Mouse (Mus musculus): ENCODE results near the gene Ipo13. TPM values are rescaled to one million over a fixed set of nuclear protein-coding genes. Genes with fewer than 3 reads are reported as not detected.

Ipo13 gene
- total and polyA plus RNA-seq, 3 experiments, result 7.4 to 46.5 (median 22.0) TPM

DNA sequence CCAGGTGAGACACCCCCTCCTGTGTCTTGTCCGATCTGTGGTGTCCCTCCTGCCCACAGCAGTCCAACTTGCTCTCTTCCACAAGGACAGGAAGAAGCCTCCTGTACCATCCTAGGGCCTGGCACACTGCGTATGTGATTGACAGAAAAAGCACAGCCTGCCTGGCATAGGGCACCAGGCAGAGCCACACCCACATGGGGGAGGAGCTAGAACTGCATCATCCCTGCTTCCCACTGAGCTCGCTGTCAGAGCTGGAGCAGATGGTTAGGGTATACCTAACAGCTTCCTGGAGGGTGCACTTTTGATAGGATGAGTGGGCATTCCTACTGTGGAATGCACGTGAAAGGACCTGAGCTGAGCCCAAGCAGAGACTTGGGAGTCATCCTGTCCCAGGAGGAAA, 52.0 kb downstream of the Ipo13 start:
- TF ChIP-seq MEF2A (IDR thresholded peaks at IDR 0.05; ENCODE audit: borderline replicate concordance, low read depth, low read length) (no peak), CHD2 (IDR thresholded peaks at IDR 0.05; ENCODE audit: low read length) (no peak), CHD1 (IDR thresholded peaks at IDR 0.05; ENCODE audit: low read depth, low read length) (no peak), MAZ (IDR thresholded peaks at IDR 0.05; ENCODE audit: low read depth, low read length) (no peak), EP300 (IDR thresholded peaks at IDR 0.05; ENCODE audit: low read length) (no peak), TCF12 (IDR thresholded peaks at IDR 0.05; ENCODE audit: low read depth, low read length) (no peak), USF1 (IDR thresholded peaks at IDR 0.05; ENCODE audit: low read depth, low read length) (no peak), ETS1 (conservative IDR thresholded peaks at IDR 0.05; ENCODE audit: low read depth, low read length) (no peak), POLR2AphosphoS2 (IDR thresholded peaks at IDR 0.05; ENCODE audit: low read depth, low read length) (no peak), JUN (IDR thresholded peaks at IDR 0.05; ENCODE audit: insufficient read depth, low read depth, low read length) (no peak), ZC3H11A (IDR thresholded peaks at IDR 0.05; ENCODE audit: low read depth, low read length) (no peak), ZMIZ1 (IDR thresholded peaks at IDR 0.05; ENCODE audit: low read depth, low read length) (no peak), SIN3A (IDR thresholded peaks at IDR 0.05; ENCODE audit: low read length) (no peak), PAX5 (IDR thresholded peaks at IDR 0.05; ENCODE audit: low read length) (no peak), USF2 (conservative IDR thresholded peaks at IDR 0.05; ENCODE audit: low read depth, low read length) (no peak), UBTF (IDR thresholded peaks at IDR 0.05; ENCODE audit: low read depth, low read length) (no peak), IRF4 (IDR thresholded peaks at IDR 0.05; ENCODE audit: low read depth, low read length) (no peak), HCFC1 (IDR thresholded peaks at IDR 0.05; ENCODE audit: low read depth, low read length) (no peak), KAT2A (IDR thresholded peaks at IDR 0.05; ENCODE audit: insufficient replicate concordance, low read length) (no peak), ELF1 (IDR thresholded peaks at IDR 0.05; ENCODE audit: low read depth, low read length) (no peak)
- dilution Hi-C loops (cut with MboI; ENCODE audit: extremely low pct_ligation_motif_present, extremely low pct_unique_long_range_greater_than_20kb, low sequenced_read_pairs) (no loop called here), in situ Hi-C loops (cut with MboI; ENCODE audit: low pct_ligation_motif_present, low pct_unique_long_range_greater_than_20kb, low sequenced_read_pairs) (no loop called here)
- Histone ChIP-seq H3K27me3 (replicated peaks) (no peaks in the 10 kb centered on the region), H3K4me3 (replicated peaks in 1 of 3; ENCODE audit: low read depth in 2 of 3, low read length in 2 of 3, poor library complexity in 1 of 3) (no peak overlapping the region), H3K9me3 (replicated peaks; ENCODE audit: low read length) (no peaks in the 10 kb centered on the region), H3K4me1 (ENCODE audit: control insufficient read depth in 1 of 2, insufficient read depth in 2 of 2) (peaks cover 14 to 22% of the 10 kb centered on the region in 2 experiments), H3K9ac (ENCODE audit: insufficient read depth, low read depth) (no peak overlapping the region), H3K36me3 (replicated peaks in 1 of 2; ENCODE audit: control insufficient read depth in 1 of 2, insufficient read depth in 1 of 2, low read length in 1 of 2) (peaks cover 63 to 96% of the 10 kb centered on the region in 2 experiments), H3K27ac (ENCODE audit: insufficient read depth, low read depth) (no peak overlapping the region), H3K79me2 (replicated peaks; ENCODE audit: control insufficient read depth, extremely low read depth, insufficient read depth, poor library complexity, severe bottlenecking) (no peaks in the 10 kb centered on the region), H3K4me2 (ENCODE audit: insufficient read depth, low read depth, poor library complexity, severe bottlenecking) (no peak overlapping the region)
- peak; percentile 43 for DNase-seq (ENCODE audit: extremely low read depth)

- dilution Hi-C loops (cut with MboI; ENCODE audit: extremely low pct_ligation_motif_present, extremely low pct_unique_long_range_greater_than_20kb, low sequenced_read_pairs), result no loop called here
- H3K27ac ChIP-seq (ENCODE audit: insufficient read depth, low read depth), result no peak overlapping the region
- H3K36me3 ChIP-seq (replicated peaks in 1 of 2; ENCODE audit: control insufficient read depth in 1 of 2, insufficient read depth in 1 of 2, low read length in 1 of 2), result peaks cover 65 to 95% of the 10 kb centered on the region in 2 experiments
- no peaks in the 10 kb centered on the region for H3K9me3 ChIP-seq (replicated peaks; ENCODE audit: low read length)
- DNase-seq (ENCODE audit: extremely low read depth), result no peak
- TF ChIP-seq IRF4 (IDR thresholded peaks at IDR 0.05; ENCODE audit: low read depth, low read length), result no peak
- TF ChIP-seq MAX (IDR thresholded peaks at IDR 0.05; ENCODE audit: low read length), result no peak
- TF ChIP-seq GABPA (IDR thresholded peaks at IDR 0.05; ENCODE audit: insufficient replicate concordance, low read depth, low read length), result no peak
- TF ChIP-seq POLR2AphosphoS2 (IDR thresholded peaks at IDR 0.05; ENCODE audit: low read depth, low read length), result no peak
- TF ChIP-seq CHD1 (IDR thresholded peaks at IDR 0.05; ENCODE audit: low read depth, low read length), result no peak
- H3K9ac ChIP-seq (ENCODE audit: insufficient read depth, low read depth), result no peak overlapping the region
- H3K4me1 ChIP-seq (ENCODE audit: control insufficient read depth in 1 of 2, insufficient read depth in 2 of 2), result peaks cover 14 to 22% of the 10 kb centered on the region in 2 experiments
- no peak overlapping the region for H3K4me3 ChIP-seq (replicated peaks in 1 of 3; ENCODE audit: low read depth in 2 of 3, low read length in 2 of 3, poor library complexity in 1 of 3)
- H3K27me3 ChIP-seq (replicated peaks), result no peaks in the 10 kb centered on the region
- no peaks in the 10 kb centered on the region for H3K79me2 ChIP-seq (replicated peaks; ENCODE audit: control insufficient read depth, extremely low read depth, insufficient read depth, poor library complexity, severe bottlenecking)
- in situ Hi-C loops (cut with MboI; ENCODE audit: low pct_ligation_motif_present, low pct_unique_long_range_greater_than_20kb, low sequenced_read_pairs), result no loop called here
- H3K4me2 ChIP-seq (ENCODE audit: insufficient read depth, low read depth, poor library complexity, severe bottlenecking), result no peak overlapping the region
These were observed 54.2 kb downstream of the Ipo13 start for GRCm38 (mm10) chr4:117860570-117860969.
